Mouse (Mus musculus) midbrain, embryonic 14.5 days (tissue): Measurements from ENCODE around the gene Zcchc17. TPM values are rescaled to one million over a fixed set of nuclear protein-coding genes. Genes with fewer than 3 reads are reported as not detected.

Experiments
- ATAC-seq: fragments of 200-750 bp; cut with Nextera tagmentation; 2 replicates; pipeline ENCODE4 v1.8.0; 2017; ENCODE audit warnings: moderate number of reproducible peaks, moderate library complexity; ENCODE audit not compliant: low FRiP score, low TSS enrichment
- DNase-seq: peaks from one replicate; pipeline ENCODE4 v3.0.0-alpha.2; 2015
- H3K27ac ChIP-seq: fragments of 300-500 bp; sonication (generic); replicated peaks from 2 replicates; pipeline ENCODE4 v1.5.1; 2014; ENCODE audit warnings: mild to moderate bottlenecking, low read depth, low read length, moderate library complexity
- H3K27me3 ChIP-seq: fragments of 300-500 bp; sonication (generic); 2 replicates; pipeline ENCODE4 v1.6.1; 2014; ENCODE audit warnings: low read length, control low read depth, mixed read lengths; ENCODE audit not compliant: control insufficient read depth, insufficient read depth
- H3K36me3 ChIP-seq: fragments of 300-500 bp; sonication (generic); 2 replicates; pipeline ENCODE4 v1.6.1; 2014; ENCODE audit warnings: low read length, control low read depth; ENCODE audit not compliant: control insufficient read depth, insufficient read depth
- H3K4me1 ChIP-seq: fragments of 300-500 bp; sonication (generic); 2 replicates; pipeline ENCODE4 v1.6.1; 2014; ENCODE audit warnings: mild to moderate bottlenecking, antibody characterized with exemption, low read length, control low read depth; ENCODE audit not compliant: control insufficient read depth, insufficient read depth
- H3K4me2 ChIP-seq: fragments of 300-500 bp; sonication (generic); 2 replicates; pipeline ENCODE4 v1.6.1; 2014; ENCODE audit warnings: mild to moderate bottlenecking, low read length, moderate library complexity
- H3K4me3 ChIP-seq: fragments of 300-500 bp; sonication (generic); replicated peaks from 2 replicates; pipeline ENCODE4 v1.5.1; 2014; ENCODE audit warnings: low read depth, low read length
- H3K9ac ChIP-seq: fragments of 300-500 bp; sonication (generic); replicated peaks from 2 replicates; pipeline ENCODE4 v1.6.1; 2014; ENCODE audit warnings: mild to moderate bottlenecking, low read length, moderate library complexity
- H3K9me3 ChIP-seq: fragments of 300-500 bp; sonication (generic); 2 replicates; pipeline ENCODE4 v1.6.1; 2016; ENCODE audit warnings: low read length, control low read depth, mixed read lengths; ENCODE audit not compliant: control insufficient read depth
- WGBS: fragments of 180-500 bp; shearing (Covaris S2); extraction: QIAGEN DNeasy Blood & Tissue Kit; methylation state at CpG from one replicate; pipeline ENCODE4 v1.1.7; 2014; 5-methylcytosine and 5-hydroxymethylcytosine counted together
- polyA plus RNA-seq: library from polyadenylated mRNA; unstranded; fragments of >200 nt; fragmentation: Nextera tagmentation; extraction: Ambion mirVana; gene quantifications from 2 replicates; pipeline ENCODE4 v1.2.1, GENCODE M21; 2014

The Zcchc17 gene
- polyA plus RNA-seq, 1 experiment from 2014 or later: 98.7 TPM

DNA sequence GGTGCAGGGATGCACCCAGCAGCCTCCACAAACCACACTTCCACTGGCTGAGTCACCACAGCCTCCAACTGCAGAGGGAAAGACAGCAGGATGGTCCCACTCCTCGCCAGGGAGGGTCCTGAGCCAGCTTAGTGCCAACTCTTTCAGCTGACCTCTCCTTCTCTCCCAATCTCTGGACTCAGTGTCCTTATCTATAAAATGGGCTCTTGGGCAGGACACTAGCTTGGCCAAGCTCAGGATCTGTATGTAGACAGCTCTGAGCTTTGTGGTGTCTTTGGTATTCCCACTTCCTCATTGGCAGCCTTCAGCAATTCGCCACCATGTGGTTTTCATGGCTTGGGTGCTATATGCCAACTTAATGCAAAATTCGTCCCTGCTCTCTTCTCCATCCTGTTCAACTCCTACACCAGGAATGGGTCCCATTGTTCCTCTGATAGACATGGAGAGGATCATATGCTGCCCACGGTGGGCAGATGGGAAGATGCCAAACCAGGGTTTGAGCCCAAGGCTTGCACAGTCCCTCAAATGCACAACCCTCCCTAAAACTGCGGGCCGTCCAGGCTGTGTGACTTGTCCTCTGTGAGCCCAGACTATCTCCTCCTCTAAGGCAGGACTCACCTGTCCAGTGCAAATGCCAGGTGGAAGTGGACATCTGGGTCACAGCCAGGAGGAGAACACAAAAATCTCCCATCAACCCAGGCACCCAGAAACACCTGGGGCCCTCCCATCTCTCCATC is 89.0 kb downstream of the Zcchc17 start:
- no peaks in the 10 kb centered on the region for H3K36me3 ChIP-seq
- H3K4me2 ChIP-seq: no peak overlapping the region
- H3K9ac ChIP-seq: no peak overlapping the region
- H3K27ac ChIP-seq: no peak overlapping the region
- H3K4me3 ChIP-seq: no peak overlapping the region
- H3K27me3 ChIP-seq: no peaks in the 10 kb centered on the region
- no peaks in the 10 kb centered on the region for H3K9me3 ChIP-seq
- WGBS: 89% methylated on average over 6 of the region's 6 CpGs
- no peak for DNase-seq
- ATAC-seq: no peak
- peaks cover 23% of the 10 kb centered on the region for H3K4me1 ChIP-seq

DNA sequence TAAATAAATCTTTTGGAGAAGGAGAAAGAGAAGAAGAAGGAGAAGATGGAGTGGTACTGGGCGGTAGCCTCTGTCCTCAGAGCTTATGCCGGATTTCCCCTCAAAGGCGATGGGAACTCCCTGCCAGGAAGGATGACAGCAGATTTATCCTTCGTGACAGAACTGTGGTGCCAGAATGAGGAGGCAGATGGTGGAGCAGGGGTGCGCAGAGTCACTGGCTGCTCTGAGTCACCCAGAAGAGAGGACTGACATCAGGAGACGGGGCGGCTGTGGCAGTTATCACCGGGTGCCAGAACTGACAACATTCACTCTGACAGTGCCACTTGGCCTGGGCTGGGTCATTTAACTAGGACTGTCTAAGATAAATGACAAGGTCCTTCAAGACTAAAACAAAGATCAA is 89.7 kb downstream of the Zcchc17 start:
- WGBS: 88% methylated on average over 8 of the region's 8 CpGs

DNA sequence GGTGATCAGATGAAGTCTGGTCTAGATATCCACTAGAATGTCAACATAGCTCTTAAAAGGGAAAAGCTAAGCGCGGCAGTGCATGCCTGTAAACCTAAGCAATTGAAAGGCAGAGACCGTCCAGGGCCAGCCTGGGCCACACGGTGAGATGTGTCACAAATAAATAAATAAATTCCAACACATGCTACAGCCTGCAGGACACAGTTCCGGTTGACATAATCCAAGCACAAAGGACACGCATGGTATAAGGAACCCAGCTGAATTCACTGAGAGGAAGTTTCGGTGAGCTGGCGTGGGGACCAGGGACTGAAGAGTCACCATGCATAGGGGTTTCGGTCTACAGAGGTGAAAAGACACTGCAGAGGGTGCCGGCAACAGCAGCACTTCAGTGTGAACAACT is 91.0 kb downstream of the Zcchc17 start:
- WGBS: 88% methylated on average over 10 of the region's 10 CpGs
- Histone ChIP-seq H3K4me1 (peaks cover 21% of the 10 kb centered on the region), H3K27me3 (no peaks in the 10 kb centered on the region), H3K9ac (no peak overlapping the region), H3K27ac (no peak overlapping the region), H3K9me3 (no peaks in the 10 kb centered on the region), H3K4me3 (no peak overlapping the region), H3K4me2 (no peak overlapping the region), H3K36me3 (no peaks in the 10 kb centered on the region; the same call in 1 of the 2 replicates)
- DNase-seq (no peak), ATAC-seq (no peak)

More for the DNA sequence above, 89.7 kb downstream of the Zcchc17 start:
- no peak overlapping the region for H3K4me2 ChIP-seq
- H3K4me3 ChIP-seq: no peak overlapping the region
- no peak overlapping the region for H3K27ac ChIP-seq
- no peak overlapping the region for H3K9ac ChIP-seq
- H3K36me3 ChIP-seq: no peaks in the 10 kb centered on the region
- ATAC-seq (no peak), DNase-seq (no peak)
- peaks cover 20% of the 10 kb centered on the region for H3K4me1 ChIP-seq
- no peaks in the 10 kb centered on the region for H3K9me3 ChIP-seq
- H3K27me3 ChIP-seq: no peaks in the 10 kb centered on the region

DNA sequence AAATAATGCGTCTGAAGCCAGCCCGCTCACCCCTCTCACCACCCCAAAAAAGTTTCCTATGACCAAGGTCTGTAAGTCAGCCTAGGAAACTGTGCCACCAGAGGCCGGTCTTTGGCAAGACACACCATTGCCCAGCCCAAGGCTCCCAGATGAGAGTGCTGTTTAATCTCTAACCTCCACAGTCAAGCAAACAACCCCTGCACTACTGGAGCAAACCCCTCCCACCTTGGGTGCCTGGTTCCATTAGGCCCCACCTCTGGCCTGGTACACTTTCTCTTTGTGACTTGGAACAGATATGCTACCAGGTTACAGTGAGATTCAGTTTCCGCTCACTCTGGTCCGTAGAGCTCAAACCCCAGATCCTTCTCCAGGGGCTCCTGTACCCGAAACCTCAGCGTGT is 92.7 kb downstream of the Zcchc17 start:
- Histone ChIP-seq H3K36me3 (peaks cover 11% of the 10 kb centered on the region), H3K4me3 (no peak overlapping the region), H3K9me3 (no peaks in the 10 kb centered on the region), H3K27ac (no peak overlapping the region), H3K27me3 (no peaks in the 10 kb centered on the region), H3K9ac (no peak overlapping the region), H3K4me2 (no peak overlapping the region), H3K4me1 (peaks cover 8% of the 10 kb centered on the region; the same call in 1 of the 2 replicates)
- DNase-seq (no peak), ATAC-seq (no peak)
- 78% methylated on average over 7 of the region's 7 CpGs for WGBS

DNA sequence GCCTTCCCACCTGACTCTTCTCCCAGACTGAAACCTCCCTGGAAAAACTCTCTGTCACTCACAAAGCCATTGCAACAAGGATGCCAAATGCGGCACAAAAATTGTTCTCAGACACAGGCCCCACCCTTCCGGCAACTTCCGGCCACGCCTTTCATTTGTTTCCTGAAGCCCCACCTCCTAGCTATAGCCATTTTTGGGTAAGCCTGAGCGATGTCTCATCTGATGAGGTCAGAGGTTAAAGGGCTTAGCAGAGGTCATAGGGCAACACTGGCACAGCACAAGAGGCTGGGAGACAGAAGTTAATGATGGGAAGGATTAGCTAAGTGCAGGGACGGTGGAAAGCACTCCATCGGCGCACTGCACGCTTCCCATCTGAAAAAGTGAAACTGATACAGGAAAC is 93.1 kb downstream of the Zcchc17 start:
- DNase-seq (no peak), ATAC-seq (no peak)
- Histone ChIP-seq H3K4me1 (peaks cover 8% of the 10 kb centered on the region; the same call in 1 of the 2 replicates), H3K36me3 (peaks cover 16% of the 10 kb centered on the region), H3K27ac (no peak overlapping the region), H3K4me2 (no peak overlapping the region), H3K4me3 (no peak overlapping the region), H3K9ac (no peak overlapping the region), H3K27me3 (no peaks in the 10 kb centered on the region), H3K9me3 (no peaks in the 10 kb centered on the region)
- WGBS: 45% methylated on average over 9 of the region's 9 CpGs

Other genes with a start within 250 kb of the Zcchc17 start
- gene Hcrtr1, start 220.6 kb downstream of the Zcchc17 start, polyA plus RNA-seq: 1.6 TPM in 2 replicates
- 1.2 and 1.7 TPM in 2 replicates for gene Tinagl1, start 184.8 kb downstream of the Zcchc17 start, polyA plus RNA-seq
- not detected in 2 replicates for gene Gm853, start 137.5 kb downstream of the Zcchc17 start, polyA plus RNA-seq
- gene Serinc2, start 80.7 kb downstream of the Zcchc17 start, polyA plus RNA-seq: 49.2 and 52.1 TPM in 2 replicates
- 170 and 260 TPM in 2 replicates for gene Fabp3, start 51.3 kb downstream of the Zcchc17 start, polyA plus RNA-seq
- gene Gm10570, start 51.3 kb downstream of the Zcchc17 start, polyA plus RNA-seq: 0.65 TPM in 1 of 2 replicates, not detected in the other
- gene Snrnp40, start 189 bp upstream of the Zcchc17 start, polyA plus RNA-seq: 98.8 and 113 TPM in 2 replicates
- gene Nkain1, start 214.2 kb upstream of the Zcchc17 start, polyA plus RNA-seq: 25.7 and 76.6 TPM in 2 replicates